Mouse (Mus musculus) stomach, embryonic 16.5 days (tissue): ENCODE measurements around the gene Ms4a2. TPM values are rescaled to one million over a fixed set of nuclear protein-coding genes. Genes with fewer than 3 reads are reported as not detected.

Source experiments
- ATAC-seq: fragments of 200-750 bp; cut with Nextera tagmentation; 2 replicates; pipeline ENCODE4 v1.8.0; 2017; ENCODE audit warnings: moderate number of reproducible peaks, moderate TSS enrichment; ENCODE audit not compliant: insufficient read depth, low FRiP score
- H3K27ac ChIP-seq: fragments of 300-500 bp; sonication (generic); 2 replicates; pipeline ENCODE4 v1.5.1; 2014; ENCODE audit warnings: low read length
- H3K27me3 ChIP-seq: fragments of 300-500 bp; sonication (generic); 2 replicates; pipeline ENCODE4 v1.6.1; 2014; ENCODE audit warnings: low read length, control low read depth, mixed read lengths; ENCODE audit not compliant: control insufficient read depth, insufficient read depth
- H3K36me3 ChIP-seq: fragments of 300-500 bp; sonication (generic); 2 replicates; pipeline ENCODE4 v1.6.1; 2014; ENCODE audit warnings: low read length; ENCODE audit not compliant: control insufficient read depth, insufficient read depth
- H3K4me1 ChIP-seq: fragments of 300-500 bp; sonication (generic); 2 replicates; pipeline ENCODE4 v1.6.1; 2014; ENCODE audit warnings: low read length, control low read depth, mixed read lengths; ENCODE audit not compliant: control insufficient read depth, insufficient read depth
- H3K4me2 ChIP-seq: fragments of 300-500 bp; sonication (generic); 2 replicates; pipeline ENCODE4 v1.6.1; 2014; ENCODE audit warnings: low read depth, low read length, mixed read lengths
- H3K4me3 ChIP-seq: fragments of 300-500 bp; sonication (generic); replicated peaks from 2 replicates; pipeline ENCODE4 v1.5.1; 2014; ENCODE audit warnings: mild to moderate bottlenecking, low read length
- H3K9ac ChIP-seq: fragments of 300-500 bp; sonication (generic); 2 replicates; pipeline ENCODE4 v1.6.1; 2014; ENCODE audit warnings: low read length
- H3K9me3 ChIP-seq: fragments of 300-500 bp; sonication (generic); replicated peaks from 2 replicates; pipeline ENCODE4 v1.6.1; 2016; ENCODE audit warnings: low read length, control low read depth; ENCODE audit not compliant: control insufficient read depth
- WGBS: fragments of 180-500 bp; shearing (Covaris S2); extraction: QIAGEN DNeasy Blood & Tissue Kit; methylation state at CpG from one replicate; pipeline ENCODE4 v1.1.7; 2014; 5-methylcytosine and 5-hydroxymethylcytosine counted together
- polyA plus RNA-seq: library from polyadenylated mRNA; unstranded; fragments of >200 nt; fragmentation: Nextera tagmentation; extraction: Ambion mirVana; gene quantifications from 2 replicates; pipeline ENCODE4 v1.2.1, GENCODE M21; 2015

Gene Ms4a2
- polyA plus RNA-seq, 1 experiment from 2014 or later: 1.1 TPM

GRCm38 (mm10) chr19:11604603-11605002 is 18.9 kb downstream of the Ms4a2 start, which contains the start of gene Ms4a6d:
Gene Ms4a6d, minus strand, starts transcription at chr19:11604849.
- H3K4me2 ChIP-seq: no peak within 1 kb of the TSS
- H3K9me3 ChIP-seq: no peaks in the 10 kb centered on the region
- H3K36me3 ChIP-seq: no peaks in the 10 kb centered on the region
- H3K4me1 ChIP-seq: no peaks in the 10 kb centered on the region
- no peak within 1 kb of the TSS for H3K4me3 ChIP-seq
- H3K27me3 ChIP-seq: no peaks in the 10 kb centered on the region
- WGBS: 77% methylated on average over 2 of the region's 2 CpGs
- ATAC-seq: no peak
- no peak within 1 kb of the TSS for H3K27ac ChIP-seq
- no peak within 1 kb of the TSS for H3K9ac ChIP-seq

GRCm38 (mm10) chr19:11602026-11602425 is 21.5 kb downstream of the Ms4a2 start:
- H3K4me1 ChIP-seq: no peaks in the 10 kb centered on the region
- H3K4me3 ChIP-seq: no peak overlapping the region
- H3K36me3 ChIP-seq: no peaks in the 10 kb centered on the region
- no peaks in the 10 kb centered on the region for H3K27me3 ChIP-seq
- H3K9me3 ChIP-seq: no peaks in the 10 kb centered on the region
- H3K4me2 ChIP-seq: no peak overlapping the region
- no peak for ATAC-seq
- no peak overlapping the region for H3K27ac ChIP-seq
- no peak overlapping the region for H3K9ac ChIP-seq
- WGBS: 82% methylated on average over 2 of the region's 2 CpGs

- Histone ChIP-seq H3K4me2 (no peak overlapping the region), H3K9me3 (no peaks in the 10 kb centered on the region), H3K9ac (no peak overlapping the region), H3K4me1 (no peaks in the 10 kb centered on the region), H3K4me3 (no peak overlapping the region), H3K27me3 (no peaks in the 10 kb centered on the region), H3K36me3 (no peaks in the 10 kb centered on the region), H3K27ac (no peak overlapping the region)
- WGBS: 86% methylated on average over 3 of the region's 3 CpGs
- ATAC-seq: no peak
Observed at GRCm38 (mm10) chr19:11601349-11601748, 22.2 kb downstream of the Ms4a2 start.

GRCm38 (mm10) chr19:11589891-11590449 is 33.5 kb downstream of the Ms4a2 start:
- H3K4me1 ChIP-seq: no peaks in the 10 kb centered on the region
- WGBS: 48% methylated on average over 2 of the region's 2 CpGs
- H3K4me3 ChIP-seq: no peak overlapping the region
- no peak overlapping the region for H3K27ac ChIP-seq
- no peaks in the 10 kb centered on the region for H3K36me3 ChIP-seq
- H3K27me3 ChIP-seq: no peaks in the 10 kb centered on the region
- no peak overlapping the region for H3K4me2 ChIP-seq
- ATAC-seq: no peak
- no peaks in the 10 kb centered on the region for H3K9me3 ChIP-seq
- H3K9ac ChIP-seq: no peak overlapping the region

GRCm38 (mm10) chr19:11589205-11589604 is 34.3 kb downstream of the Ms4a2 start:
- Histone ChIP-seq H3K9me3 (no peaks in the 10 kb centered on the region), H3K4me3 (no peak overlapping the region), H3K27me3 (no peaks in the 10 kb centered on the region), H3K9ac (no peak overlapping the region), H3K4me2 (no peak overlapping the region), H3K27ac (no peak overlapping the region), H3K4me1 (no peaks in the 10 kb centered on the region), H3K36me3 (no peaks in the 10 kb centered on the region)
- ATAC-seq: no peak
- WGBS: 68% methylated on average over 4 of the region's 4 CpGs

GRCm38 (mm10) chr19:11574965-11575364 is 48.6 kb downstream of the Ms4a2 start:
- Histone ChIP-seq H3K9me3 (no peaks in the 10 kb centered on the region), H3K4me2 (no peak overlapping the region)
- ATAC-seq: no peak

More at GRCm38 (mm10) chr19:11574965-11575364, 48.6 kb downstream of the Ms4a2 start:
- no peaks in the 10 kb centered on the region for H3K27me3 ChIP-seq
- no peak overlapping the region for H3K9ac ChIP-seq
- H3K36me3 ChIP-seq: no peaks in the 10 kb centered on the region
- no peak overlapping the region for H3K27ac ChIP-seq
- 87% methylated on average over 8 of the region's 8 CpGs for WGBS
- no peak overlapping the region for H3K4me3 ChIP-seq
- H3K4me1 ChIP-seq: no peaks in the 10 kb centered on the region

Other genes with a start within 250 kb of the Ms4a2 start
- 10.5 and 10.7 TPM in 2 replicates for gene Ms4a4a, start 248.2 kb downstream of the Ms4a2 start, polyA plus RNA-seq
- gene Ms4a4c, start 218.9 kb downstream of the Ms4a2 start, polyA plus RNA-seq: 2.4 and 2.8 TPM in 2 replicates
- gene Ms4a4b, start 180.2 kb downstream of the Ms4a2 start, polyA plus RNA-seq: 0.56 and 1.1 TPM in 2 replicates
- 9.3 and 12.4 TPM in 2 replicates for gene Ms4a6c, start 154.4 kb downstream of the Ms4a2 start, polyA plus RNA-seq
- 0.17 and 0.29 TPM in 2 replicates for gene Gm8369, start 137.8 kb downstream of the Ms4a2 start, polyA plus RNA-seq
- gene Ms4a6b, start 107.2 kb downstream of the Ms4a2 start, polyA plus RNA-seq: 7.4 and 8.4 TPM in 2 replicates
- gene Ms4a4d, start 86.9 kb downstream of the Ms4a2 start, polyA plus RNA-seq: 4.8 and 5.1 TPM in 2 replicates
- 5.3 and 6.6 TPM in 2 replicates for gene Ms4a6d, start 18.9 kb downstream of the Ms4a2 start, polyA plus RNA-seq
- gene Ms4a3, start 17.1 kb upstream of the Ms4a2 start, polyA plus RNA-seq: 1.4 and 1.6 TPM in 2 replicates
- not detected in 2 replicates for gene Oosp2, start 36.8 kb upstream of the Ms4a2 start, polyA plus RNA-seq
- gene Oosp1, start 67.4 kb upstream of the Ms4a2 start, polyA plus RNA-seq: not detected in 2 replicates
- not detected in 2 replicates for gene Oosp3, start 73.3 kb upstream of the Ms4a2 start, polyA plus RNA-seq
- gene Gif, start 123.8 kb upstream of the Ms4a2 start, polyA plus RNA-seq: 9.9 and 15.4 TPM in 2 replicates
- 51.7 and 53.0 TPM in 2 replicates for gene Mrpl16, start 146.7 kb upstream of the Ms4a2 start, polyA plus RNA-seq
- 20.2 and 22.7 TPM in 2 replicates for gene Stx3, start 195.7 kb upstream of the Ms4a2 start, polyA plus RNA-seq
- gene Olfr1417, start 215.5 kb upstream of the Ms4a2 start, polyA plus RNA-seq: 0.13 TPM in 1 of 2 replicates, not detected in the other
- not detected in 2 replicates for gene Olfr1418, start 237.3 kb upstream of the Ms4a2 start, polyA plus RNA-seq